Mouse (Mus musculus) small intestine, adult 2 months (tissue): ENCODE data around the gene Pthlh.

ENCODE experiments used
- CTCF ChIP-seq: fragments of 200-500 bp; IDR thresholded peaks from 2 replicates; pipeline ENCODE4 v1.5.1; 2012; ENCODE audit warnings: low read depth, mild to moderate bottlenecking, control low read depth, inconsistent platforms, low read length, moderate library complexity, mixed read lengths; ENCODE audit not compliant: insufficient replicate concordance, insufficient read length; ENCODE audit errors: extremely low read depth
- POLR2A ChIP-seq: fragments of 200-500 bp; IDR thresholded peaks from 2 replicates; pipeline ENCODE4 v1.6.1; 2012; ENCODE audit warnings: low read depth, mild to moderate bottlenecking, control low read depth, inconsistent platforms, low read length, moderate library complexity

DNA sequence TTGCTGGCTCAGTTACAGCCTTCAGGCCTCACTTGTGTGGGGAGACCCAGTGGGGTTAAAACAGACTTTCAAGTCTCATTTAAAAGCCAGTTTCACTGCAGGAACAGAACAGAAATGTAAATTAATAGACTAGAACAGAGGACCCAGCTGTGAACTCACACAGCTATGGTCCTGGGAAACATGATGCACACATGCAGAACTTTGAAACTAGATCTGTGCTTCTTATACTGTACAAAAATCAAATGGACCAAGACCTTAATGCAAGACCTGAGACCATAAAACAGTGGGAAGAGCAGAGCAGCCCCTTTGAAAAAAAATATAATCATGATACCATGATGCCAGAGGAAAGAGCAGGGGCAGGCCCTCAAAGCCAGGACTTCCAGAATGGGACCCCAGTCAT is 49.3 kb upstream of the Pthlh start:
- TF ChIP-seq CTCF: no peak
- TF ChIP-seq POLR2A: no peak
